Mouse (Mus musculus): ENCODE results near the gene Smarcd2. TPM values are rescaled to one million over a fixed set of nuclear protein-coding genes. Genes with fewer than 3 reads are reported as not detected.

Gene Smarcd2
- polyA plus RNA-seq, 1 experiment from 2014 or later = 11.7 TPM

Other genes starting within 250 kb of the Smarcd2 start
- 76.2 and 93.6 TPM in 2 replicates for gene Dcaf7, start 236.1 kb downstream of the Smarcd2 start, polyA plus RNA-seq (2014; fragmentation: Nextera tagmentation; extraction: Ambion mirVana)
- gene Taco1, start 206.9 kb downstream of the Smarcd2 start, polyA plus RNA-seq (2014; fragmentation: Nextera tagmentation; extraction: Ambion mirVana) = 5.7 and 7.0 TPM in 2 replicates
- 9.0 and 11.0 TPM in 2 replicates for gene Map3k3, start 188.4 kb downstream of the Smarcd2 start, polyA plus RNA-seq (2014; fragmentation: Nextera tagmentation; extraction: Ambion mirVana)
- gene Gm10840, start 112.1 kb downstream of the Smarcd2 start, polyA plus RNA-seq (2014; fragmentation: Nextera tagmentation; extraction: Ambion mirVana) = not detected in 2 replicates
- 223 and 240 TPM in 2 replicates for gene Limd2, start 112.1 kb downstream of the Smarcd2 start, polyA plus RNA-seq (2014; fragmentation: Nextera tagmentation; extraction: Ambion mirVana)
- 31.1 and 34.1 TPM in 2 replicates for gene Strada, start 70.8 kb downstream of the Smarcd2 start, polyA plus RNA-seq (2014; fragmentation: Nextera tagmentation; extraction: Ambion mirVana)
- 71.0 and 80.1 TPM in 2 replicates for gene Ccdc47, start 56.6 kb downstream of the Smarcd2 start, polyA plus RNA-seq (2014; fragmentation: Nextera tagmentation; extraction: Ambion mirVana)
- gene Ddx42, start 56.0 kb downstream of the Smarcd2 start, polyA plus RNA-seq (2014; fragmentation: Nextera tagmentation; extraction: Ambion mirVana) = 65.6 and 75.2 TPM in 2 replicates
- 34.6 and 35.8 TPM in 2 replicates for gene Ftsj3, start 16.9 kb downstream of the Smarcd2 start, polyA plus RNA-seq (2014; fragmentation: Nextera tagmentation; extraction: Ambion mirVana)
- 279 and 286 TPM in 2 replicates for gene Psmc5, start 16.8 kb downstream of the Smarcd2 start, polyA plus RNA-seq (2014; fragmentation: Nextera tagmentation; extraction: Ambion mirVana)
- gene Tcam1, start 3.7 kb upstream of the Smarcd2 start, polyA plus RNA-seq (2014; fragmentation: Nextera tagmentation; extraction: Ambion mirVana) = 0.05 and 0.22 TPM in 2 replicates
- not detected in 2 replicates for gene Gh, start 28.9 kb upstream of the Smarcd2 start, polyA plus RNA-seq (2014; fragmentation: Nextera tagmentation; extraction: Ambion mirVana)
- 0.79 and 0.95 TPM in 2 replicates for gene Cd79b, start 41.8 kb upstream of the Smarcd2 start, polyA plus RNA-seq (2014; fragmentation: Nextera tagmentation; extraction: Ambion mirVana)
- not detected in 2 replicates for gene Scn4a, start 80.3 kb upstream of the Smarcd2 start, polyA plus RNA-seq (2014; fragmentation: Nextera tagmentation; extraction: Ambion mirVana)
- gene Prr29, start 92.5 kb upstream of the Smarcd2 start, polyA plus RNA-seq (2014; fragmentation: Nextera tagmentation; extraction: Ambion mirVana) = not detected in 2 replicates
- gene Icam2, start 115.1 kb upstream of the Smarcd2 start, polyA plus RNA-seq (2014; fragmentation: Nextera tagmentation; extraction: Ambion mirVana) = 16.0 and 17.9 TPM in 2 replicates
- 2.9 and 4.1 TPM in 2 replicates for gene Ern1, start 214.9 kb upstream of the Smarcd2 start, polyA plus RNA-seq (2014; fragmentation: Nextera tagmentation; extraction: Ambion mirVana)